Mouse (Mus musculus) neural tube, embryonic 13.5 days (tissue): ENCODE measurements at regions not wholly inside any gene's neighbourhood (a gene's known extent, or its start where the extent isn't known, plus 50 kb on each side); places are given as distances from the start of the nearest gene placed in this dataset.

Source experiments
- ATAC-seq: fragments of 200-750 bp; cut with Nextera tagmentation; 2 replicates; pipeline ENCODE4 v1.8.0; 2017; ENCODE audit warnings: low read depth, mild to moderate bottlenecking, moderate TSS enrichment, moderate library complexity
- H3K27ac ChIP-seq: fragments of 300-500 bp; sonication (generic); replicated peaks from 2 replicates; pipeline ENCODE4 v1.5.1; 2015; ENCODE audit warnings: moderate library complexity, mild to moderate bottlenecking, inconsistent platforms
- H3K27me3 ChIP-seq: fragments of 300-500 bp; sonication (generic); 2 replicates; pipeline ENCODE4 v1.6.1; 2015; ENCODE audit warnings: mild to moderate bottlenecking, inconsistent platforms
- H3K36me3 ChIP-seq: fragments of 300-500 bp; sonication (generic); 2 replicates; pipeline ENCODE4 v1.6.1; 2015; ENCODE audit warnings: mild to moderate bottlenecking, inconsistent platforms
- H3K4me1 ChIP-seq: fragments of 300-500 bp; sonication (generic); replicated peaks from 2 replicates; pipeline ENCODE4 v1.6.1; 2015; ENCODE audit warnings: inconsistent platforms
- H3K4me2 ChIP-seq: fragments of 300-500 bp; sonication (generic); 2 replicates; pipeline ENCODE4 v1.6.1; 2015; ENCODE audit warnings: inconsistent platforms, mild to moderate bottlenecking, moderate library complexity
- H3K4me3 ChIP-seq: fragments of 300-500 bp; sonication (generic); 2 replicates; pipeline ENCODE4 v1.5.1; 2015; ENCODE audit warnings: mild to moderate bottlenecking, inconsistent platforms
- H3K9ac ChIP-seq: fragments of 300-500 bp; sonication (generic); 2 replicates; pipeline ENCODE4 v1.6.1; 2015; ENCODE audit warnings: moderate library complexity, mild to moderate bottlenecking, inconsistent platforms
- H3K9me3 ChIP-seq: fragments of 300-500 bp; sonication (generic); 2 replicates; pipeline ENCODE4 v1.6.1; 2016; ENCODE audit warnings: inconsistent platforms
- WGBS: fragments of 180-500 bp; shearing (Covaris S2); methylation state at CpG from one replicate; pipeline ENCODE4 v1.1.7; 2015; 5-methylcytosine and 5-hydroxymethylcytosine counted together

- Histone ChIP-seq H3K36me3 (no peaks in the 10 kb centered on the region), H3K4me3 (no peak overlapping the region), H3K27me3 (no peaks in the 10 kb centered on the region), H3K9ac (no peak overlapping the region), H3K4me2 (no peak overlapping the region), H3K9me3 (no peaks in the 10 kb centered on the region), H3K27ac (no peak overlapping the region), H3K4me1 (no peaks in the 10 kb centered on the region)
- ATAC-seq, result no peak
- 70% methylated on average over 2 of the region's 2 CpGs for WGBS
Measured at GRCm38 (mm10) chr1:71723039-71723397, 70.0 kb upstream of the Fn1 start.

DNA sequence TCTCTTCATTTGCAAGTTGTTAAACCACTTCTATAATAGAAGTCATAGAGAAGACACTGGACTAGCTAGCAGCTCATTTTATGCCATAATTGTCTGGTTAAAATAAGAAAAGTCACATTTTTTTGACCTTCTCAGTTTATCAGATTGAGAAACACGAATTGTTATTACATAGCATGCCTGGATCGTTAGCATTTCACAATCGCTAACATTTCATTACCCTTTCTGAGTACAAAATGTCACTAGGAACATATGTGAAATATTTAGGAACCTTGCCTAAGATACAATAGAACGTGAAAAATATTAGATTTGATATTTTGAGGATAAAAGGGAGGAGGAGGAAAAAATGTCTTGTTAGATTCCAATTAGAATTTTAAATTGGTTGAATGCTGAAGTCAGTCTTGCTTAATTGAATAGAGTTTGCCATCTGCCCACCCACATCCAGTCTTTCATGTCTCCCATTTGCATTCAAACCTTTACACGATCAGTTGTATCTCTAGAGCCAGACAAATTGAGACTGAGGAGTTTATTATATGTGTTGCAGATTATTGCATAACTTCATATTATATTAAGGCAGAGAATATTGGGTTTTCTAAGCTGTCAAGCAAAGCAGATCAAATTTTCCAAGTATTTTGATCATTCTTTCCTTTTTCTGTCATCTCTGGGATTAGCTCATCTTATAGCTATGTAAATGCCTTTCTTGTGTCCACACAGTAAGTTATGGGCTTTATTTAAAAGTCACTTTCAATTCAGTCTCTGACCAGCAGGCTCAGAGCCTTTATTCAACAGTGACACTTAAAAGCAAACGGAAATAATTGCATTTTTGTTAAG is 69.4 kb upstream of the Fn1 start:
- Histone ChIP-seq H3K9ac (no peak overlapping the region), H3K4me3 (no peak overlapping the region), H3K36me3 (no peaks in the 10 kb centered on the region), H3K4me2 (no peak overlapping the region), H3K9me3 (no peaks in the 10 kb centered on the region), H3K27ac (no peak overlapping the region), H3K27me3 (no peaks in the 10 kb centered on the region), H3K4me1 (no peaks in the 10 kb centered on the region)
- ATAC-seq, result no peak
- 60% methylated on average over 6 of the region's 6 CpGs for WGBS
